Mouse (Mus musculus): ENCODE data around the gene Twf2. TPM values are rescaled to one million over a fixed set of nuclear protein-coding genes. Genes with fewer than 3 reads are reported as not detected.

Twf2 gene
- polyA plus RNA-seq, 1 experiment, result 54.7 TPM

DNA sequence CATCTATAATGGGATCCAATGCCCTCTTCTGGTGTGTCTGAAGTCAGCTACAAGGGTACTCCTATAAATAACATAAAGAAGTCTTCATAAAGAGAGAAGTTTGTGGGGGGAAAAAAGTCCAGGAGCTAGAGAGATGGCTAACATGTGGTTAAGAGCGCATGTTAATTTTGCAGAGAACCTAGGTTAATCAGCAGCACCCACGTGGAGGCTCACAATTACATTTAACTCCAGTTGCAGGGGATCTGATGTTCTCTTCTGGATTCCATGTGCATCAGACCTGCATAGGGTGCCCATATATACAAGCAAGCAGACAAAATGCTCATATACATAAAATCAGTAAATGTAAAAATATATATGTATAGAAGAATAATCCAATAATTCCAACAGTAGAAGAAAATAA lies 29.5 kb upstream of the Twf2 start:
- H3K79me2 ChIP-seq (ENCODE audit: control insufficient read depth, insufficient read depth), result peaks cover 77% of the 10 kb centered on the region
- H3K79me3 ChIP-seq (ENCODE audit: low read depth), result peaks cover 67% of the 10 kb centered on the region
- H3K36me3 ChIP-seq (ENCODE audit: control insufficient read depth, insufficient read depth), result peaks cover 26% of the 10 kb centered on the region
- no peaks in the 10 kb centered on the region for H3K27me3 ChIP-seq (ENCODE audit: control insufficient read depth, insufficient read depth, insufficient read length)
- H3K4me3 ChIP-seq (ENCODE audit: insufficient read depth, poor library complexity, severe bottlenecking), result peak overlapping the region; percentile 2
- no peak for TF ChIP-seq MAX (IDR thresholded peaks at IDR 0.05)
- TF ChIP-seq MYOG (IDR thresholded peaks at IDR 0.05; ENCODE audit: control insufficient read depth, extremely low read depth, insufficient read length), result no peak
- no peak for TF ChIP-seq MYOD1 (IDR thresholded peaks at IDR 0.05; ENCODE audit: control insufficient read depth, insufficient read length, low read depth)
- TF ChIP-seq CTCF (IDR thresholded peaks at IDR 0.05; ENCODE audit: control insufficient read depth, insufficient read depth, insufficient read length), result no peak
- TF ChIP-seq CEBPB (IDR thresholded peaks at IDR 0.05; ENCODE audit: low read depth), result no peak
- no peak for TF ChIP-seq FOSL1 (IDR thresholded peaks at IDR 0.05; ENCODE audit: insufficient read depth, low read length, poor library complexity, severe bottlenecking)
- TF ChIP-seq USF1 (IDR thresholded peaks at IDR 0.05; ENCODE audit: low read depth), result no peak
- no peak overlapping the region for H3ac ChIP-seq (ENCODE audit: control insufficient read depth, insufficient read length, low read depth)

DNA sequence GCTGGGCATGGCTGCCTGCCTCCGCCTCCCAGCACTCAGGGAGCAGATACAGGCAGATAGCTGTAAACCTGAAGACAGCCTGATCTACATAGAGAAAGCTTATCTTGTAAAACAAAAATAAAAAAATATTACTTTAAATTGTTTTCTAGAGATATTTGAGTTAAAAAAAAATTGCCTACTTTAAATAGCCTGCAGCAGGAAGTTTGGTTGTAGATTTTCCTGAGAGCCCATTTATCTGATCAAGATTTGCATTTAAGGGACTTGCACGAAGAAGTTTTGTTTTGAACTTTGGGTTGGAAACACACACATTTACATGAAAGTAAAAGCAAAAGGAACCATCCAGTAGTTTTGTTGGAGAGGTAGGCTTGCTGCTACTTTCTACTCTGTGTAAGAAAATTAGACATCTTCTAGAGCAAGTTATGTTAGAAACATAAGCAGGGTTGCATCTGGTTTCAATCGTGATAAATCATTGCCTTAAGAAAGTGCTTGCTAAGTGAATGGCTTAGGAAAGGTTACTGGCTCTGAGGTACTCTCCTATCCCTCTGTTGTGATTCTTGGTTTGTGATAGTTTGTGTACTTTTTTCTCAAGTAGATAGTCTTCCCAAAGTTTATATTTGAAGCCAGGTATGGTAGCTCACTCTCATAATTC lies 27.2 kb upstream of the Twf2 start:
- Histone ChIP-seq H3ac (ENCODE audit: control insufficient read depth, insufficient read length, low read depth) (no peak overlapping the region), H3K79me2 (ENCODE audit: control insufficient read depth, insufficient read depth) (peaks cover 100% of the 10 kb centered on the region), H3K27me3 (ENCODE audit: control insufficient read depth, insufficient read depth, insufficient read length) (no peaks in the 10 kb centered on the region), H3K79me3 (ENCODE audit: low read depth) (peaks cover 74% of the 10 kb centered on the region), H3K36me3 (ENCODE audit: control insufficient read depth, insufficient read depth) (peaks cover 46% of the 10 kb centered on the region), H3K4me3 (ENCODE audit: insufficient read depth, poor library complexity, severe bottlenecking) (no peak overlapping the region)
- no peak for TF ChIP-seq MYOD1 (IDR thresholded peaks at IDR 0.05; ENCODE audit: control insufficient read depth, insufficient read length, low read depth)
- no peak for TF ChIP-seq FOSL1 (IDR thresholded peaks at IDR 0.05; ENCODE audit: insufficient read depth, low read length, poor library complexity, severe bottlenecking)
- TF ChIP-seq CEBPB (IDR thresholded peaks at IDR 0.05; ENCODE audit: low read depth), result no peak
- no peak for TF ChIP-seq MYOG (IDR thresholded peaks at IDR 0.05; ENCODE audit: control insufficient read depth, extremely low read depth, insufficient read length)
- no peak for TF ChIP-seq MAX (IDR thresholded peaks at IDR 0.05)
- TF ChIP-seq USF1 (IDR thresholded peaks at IDR 0.05; ENCODE audit: low read depth), result no peak

DNA sequence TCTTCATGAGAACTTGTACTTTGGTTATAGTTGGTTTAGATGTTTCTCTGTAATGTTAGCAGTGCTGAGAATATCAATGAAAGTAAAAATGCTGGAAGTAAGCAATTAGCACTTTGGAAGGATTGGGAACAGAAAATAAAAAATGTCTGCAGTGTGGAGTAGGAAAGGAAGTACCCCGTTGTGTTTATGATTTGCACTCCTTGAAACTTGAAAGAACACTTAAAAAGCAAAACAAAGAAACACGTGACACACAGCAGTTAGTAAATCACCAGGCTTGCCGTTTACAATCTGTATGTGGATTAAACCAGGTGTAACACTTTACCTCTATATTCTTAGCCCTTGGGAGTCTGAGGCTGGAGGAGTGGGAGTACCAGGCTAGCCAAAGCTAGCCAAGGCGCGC lies 26.1 kb upstream of the Twf2 start:
- peaks cover 71% of the 10 kb centered on the region for H3K79me3 ChIP-seq (ENCODE audit: low read depth)
- H3K36me3 ChIP-seq (ENCODE audit: control insufficient read depth, insufficient read depth), result peaks cover 56% of the 10 kb centered on the region
- no peak overlapping the region for H3K4me3 ChIP-seq (ENCODE audit: insufficient read depth, poor library complexity, severe bottlenecking)
- TF ChIP-seq FOSL1 (IDR thresholded peaks at IDR 0.05; ENCODE audit: insufficient read depth, low read length, poor library complexity, severe bottlenecking) (no peak), MAX (IDR thresholded peaks at IDR 0.05) (no peak), CEBPB (IDR thresholded peaks at IDR 0.05; ENCODE audit: low read depth) (no peak), CTCF (IDR thresholded peaks at IDR 0.05; ENCODE audit: control insufficient read depth, insufficient read depth, insufficient read length) (no peak), USF1 (IDR thresholded peaks at IDR 0.05; ENCODE audit: low read depth) (no peak), MYOG (IDR thresholded peaks at IDR 0.05; ENCODE audit: control insufficient read depth, extremely low read depth, insufficient read length) (no peak)
- H3ac ChIP-seq (ENCODE audit: control insufficient read depth, insufficient read length, low read depth), result no peak overlapping the region
- peaks cover 100% of the 10 kb centered on the region for H3K79me2 ChIP-seq (ENCODE audit: control insufficient read depth, insufficient read depth)
- H3K27me3 ChIP-seq (ENCODE audit: control insufficient read depth, insufficient read depth, insufficient read length), result no peaks in the 10 kb centered on the region

DNA sequence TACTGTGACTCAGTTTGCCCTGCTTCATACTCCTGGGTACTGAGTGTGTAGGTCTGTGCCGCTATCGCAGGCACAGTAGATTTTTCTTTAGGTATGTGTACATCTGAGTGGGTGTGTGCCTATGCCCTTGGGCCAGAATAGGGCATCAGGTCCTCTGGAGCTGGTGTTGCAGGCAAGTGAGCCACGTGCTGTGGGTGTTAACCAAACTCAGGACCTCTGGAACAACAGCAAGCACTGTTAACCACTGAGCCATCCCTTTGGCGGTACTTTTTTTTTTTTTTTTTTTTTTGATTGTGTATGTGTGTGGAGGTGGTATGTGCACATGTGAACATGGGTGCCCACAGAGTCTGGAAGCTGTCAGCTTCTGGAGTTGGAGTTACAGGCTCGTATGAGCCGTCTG lies 25.1 kb upstream of the Twf2 start:
- Histone ChIP-seq H3K79me2 (ENCODE audit: control insufficient read depth, insufficient read depth) (peaks cover 98% of the 10 kb centered on the region), H3ac (ENCODE audit: control insufficient read depth, insufficient read length, low read depth) (no peak overlapping the region), H3K4me3 (ENCODE audit: insufficient read depth, poor library complexity, severe bottlenecking) (no peak overlapping the region), H3K79me3 (ENCODE audit: low read depth) (peaks cover 62% of the 10 kb centered on the region), H3K36me3 (ENCODE audit: control insufficient read depth, insufficient read depth) (peaks cover 66% of the 10 kb centered on the region), H3K27me3 (ENCODE audit: control insufficient read depth, insufficient read depth, insufficient read length) (no peaks in the 10 kb centered on the region)
- TF ChIP-seq USF1 (IDR thresholded peaks at IDR 0.05; ENCODE audit: low read depth) (no peak), CEBPB (IDR thresholded peaks at IDR 0.05; ENCODE audit: low read depth) (no peak), MYOD1 (IDR thresholded peaks at IDR 0.05; ENCODE audit: control insufficient read depth, insufficient read length, low read depth) (no peak), MAX (IDR thresholded peaks at IDR 0.05) (no peak), MYOG (IDR thresholded peaks at IDR 0.05; ENCODE audit: control insufficient read depth, extremely low read depth, insufficient read length) (no peak), FOSL1 (IDR thresholded peaks at IDR 0.05; ENCODE audit: insufficient read depth, low read length, poor library complexity, severe bottlenecking) (no peak), CTCF (IDR thresholded peaks at IDR 0.05; ENCODE audit: control insufficient read depth, insufficient read depth, insufficient read length) (no peak)

DNA sequence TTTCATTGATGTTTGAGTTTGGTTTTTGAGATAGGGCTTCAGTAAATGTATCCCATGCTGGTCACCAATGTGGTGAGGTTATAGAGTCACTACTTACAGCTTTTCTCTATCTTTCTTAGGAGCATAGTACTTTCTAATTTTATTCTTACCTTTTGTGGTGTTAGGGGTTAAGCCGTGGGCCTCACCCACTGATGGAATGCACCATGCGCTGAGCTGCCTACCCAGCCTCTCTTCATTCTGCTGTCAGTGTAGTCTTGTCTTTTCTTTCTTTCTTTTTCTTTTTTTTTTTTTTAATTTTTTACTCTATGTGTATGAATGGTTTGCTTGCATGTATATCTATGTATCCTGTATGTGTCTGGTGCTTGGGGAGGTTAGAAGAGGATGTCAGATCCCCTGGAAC lies 23.5 kb upstream of the Twf2 start:
- Histone ChIP-seq H3ac (ENCODE audit: control insufficient read depth, insufficient read length, low read depth) (no peak overlapping the region), H3K79me3 (ENCODE audit: low read depth) (peaks cover 45% of the 10 kb centered on the region), H3K79me2 (ENCODE audit: control insufficient read depth, insufficient read depth) (peaks cover 84% of the 10 kb centered on the region), H3K4me3 (ENCODE audit: insufficient read depth, poor library complexity, severe bottlenecking) (no peak overlapping the region), H3K36me3 (ENCODE audit: control insufficient read depth, insufficient read depth) (peaks cover 83% of the 10 kb centered on the region), H3K27me3 (ENCODE audit: control insufficient read depth, insufficient read depth, insufficient read length) (no peaks in the 10 kb centered on the region)
- no peak for TF ChIP-seq MYOG (IDR thresholded peaks at IDR 0.05; ENCODE audit: control insufficient read depth, extremely low read depth, insufficient read length)
- TF ChIP-seq MAX (IDR thresholded peaks at IDR 0.05), result no peak
- TF ChIP-seq FOSL1 (IDR thresholded peaks at IDR 0.05; ENCODE audit: insufficient read depth, low read length, poor library complexity, severe bottlenecking), result no peak
- TF ChIP-seq CEBPB (IDR thresholded peaks at IDR 0.05; ENCODE audit: low read depth), result no peak

DNA sequence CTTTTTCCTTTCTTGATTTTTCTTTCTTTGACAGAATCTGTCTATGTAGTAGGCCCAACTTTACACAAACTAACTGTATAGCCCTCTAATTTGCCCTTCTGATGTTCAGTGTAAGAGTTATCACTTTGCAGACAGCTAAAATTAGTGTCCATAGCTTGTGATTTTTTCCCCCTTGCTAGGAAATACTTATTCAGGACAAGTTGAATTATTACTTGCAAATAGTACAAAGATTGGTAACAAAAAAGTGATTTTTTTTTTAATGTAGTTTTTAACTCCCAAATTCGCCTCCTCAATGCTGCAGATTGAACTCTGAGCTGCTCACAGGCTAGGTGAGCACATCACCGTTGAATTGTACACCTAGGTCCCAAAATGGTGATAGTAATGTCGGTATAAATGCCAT lies 22.9 kb upstream of the Twf2 start:
- H3K27me3 ChIP-seq (ENCODE audit: control insufficient read depth, insufficient read depth, insufficient read length), result no peaks in the 10 kb centered on the region
- H3ac ChIP-seq (ENCODE audit: control insufficient read depth, insufficient read length, low read depth), result no peak overlapping the region
- H3K4me3 ChIP-seq (ENCODE audit: insufficient read depth, poor library complexity, severe bottlenecking), result no peak overlapping the region
- TF ChIP-seq MAX (IDR thresholded peaks at IDR 0.05) (no peak), MYOD1 (IDR thresholded peaks at IDR 0.05; ENCODE audit: control insufficient read depth, insufficient read length, low read depth) (no peak), MYOG (IDR thresholded peaks at IDR 0.05; ENCODE audit: control insufficient read depth, extremely low read depth, insufficient read length) (no peak), FOSL1 (IDR thresholded peaks at IDR 0.05; ENCODE audit: insufficient read depth, low read length, poor library complexity, severe bottlenecking) (no peak), USF1 (IDR thresholded peaks at IDR 0.05; ENCODE audit: low read depth) (no peak), CTCF (IDR thresholded peaks at IDR 0.05; ENCODE audit: control insufficient read depth, insufficient read depth, insufficient read length) (no peak), CEBPB (IDR thresholded peaks at IDR 0.05; ENCODE audit: low read depth) (no peak)
- H3K36me3 ChIP-seq (ENCODE audit: control insufficient read depth, insufficient read depth), result peaks cover 88% of the 10 kb centered on the region
- H3K79me3 ChIP-seq (ENCODE audit: low read depth), result peaks cover 40% of the 10 kb centered on the region
- peaks cover 80% of the 10 kb centered on the region for H3K79me2 ChIP-seq (ENCODE audit: control insufficient read depth, insufficient read depth)

Data from C2C12 (cell line).